Mouse (Mus musculus): ENCODE data around the gene Iqck.

- TF ChIP-seq HCFC1 (IDR thresholded peaks at IDR 0.05; ENCODE audit: low read depth, low read length): no peak
- no peak for TF ChIP-seq CTCF (conservative IDR thresholded peaks at IDR 0.05 in 1 of 2, IDR thresholded peaks at IDR 0.05 in 1 of 2; ENCODE audit: low read depth in 2 of 2, low read length in 2 of 2)
- TF ChIP-seq ELF1 (IDR thresholded peaks at IDR 0.05; ENCODE audit: low read depth, low read length): no peak
- no peak for TF ChIP-seq POLR2AphosphoS2 (IDR thresholded peaks at IDR 0.05; ENCODE audit: low read depth, low read length)
- no peak for TF ChIP-seq POLR2A (IDR thresholded peaks at IDR 0.05; ENCODE audit: low read depth, low read length)
- TF ChIP-seq NRF1 (IDR thresholded peaks at IDR 0.05; ENCODE audit: low read depth, low read length): no peak
- TF ChIP-seq ZMIZ1 (IDR thresholded peaks at IDR 0.05; ENCODE audit: low read depth, low read length): no peak
These were observed 101.2 kb downstream of the Iqck start for GRCm38 (mm10) chr7:118956616-118957246.
